Mouse (Mus musculus): Measurements from ENCODE around the gene Tex52.

The Tex52 gene

DNA sequence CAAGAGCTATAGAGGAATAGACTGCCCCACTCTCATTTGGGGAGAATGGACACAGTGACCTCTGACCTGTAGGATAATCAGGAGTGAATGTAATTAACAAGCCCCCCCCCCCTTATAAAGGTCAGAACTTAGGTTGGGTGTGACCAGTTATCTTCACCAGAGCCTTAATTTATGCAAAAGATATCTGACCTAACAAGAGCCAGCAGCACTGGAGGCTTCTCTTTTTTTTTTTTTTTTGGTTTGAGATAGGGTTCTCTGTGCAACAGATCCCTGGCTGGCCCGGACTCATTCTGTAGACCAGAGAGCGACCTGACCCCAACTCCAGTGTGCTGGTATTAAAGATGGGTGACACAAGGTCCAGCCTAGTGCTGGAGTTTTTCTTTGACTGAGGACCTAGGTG lies 54.0 kb downstream of the Tex52 start:
- DNase-seq (ENCODE audit: low read depth, low spot score): no peak

DNA sequence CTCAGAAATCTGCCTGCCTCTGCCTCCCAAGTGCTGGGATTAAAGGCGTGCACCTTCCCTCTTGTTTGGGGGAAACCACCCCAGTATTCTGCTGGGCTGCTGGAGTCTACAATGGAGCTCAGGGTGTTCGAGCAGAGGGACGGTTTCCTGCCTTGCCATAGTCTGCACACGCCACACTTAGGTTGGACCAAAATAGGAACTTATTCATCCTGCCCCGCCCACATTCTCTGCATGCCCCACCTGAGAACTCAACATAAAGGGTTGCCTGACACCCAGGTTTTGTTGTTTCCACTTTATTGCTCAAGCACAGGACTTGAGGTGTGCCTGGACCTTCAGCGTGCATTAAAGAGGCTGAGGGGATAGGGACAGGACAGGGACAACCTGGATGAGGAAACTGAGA lies 54.6 kb downstream of the Tex52 start:
- DNase-seq (ENCODE audit: low read depth, low spot score): no peak

DNA sequence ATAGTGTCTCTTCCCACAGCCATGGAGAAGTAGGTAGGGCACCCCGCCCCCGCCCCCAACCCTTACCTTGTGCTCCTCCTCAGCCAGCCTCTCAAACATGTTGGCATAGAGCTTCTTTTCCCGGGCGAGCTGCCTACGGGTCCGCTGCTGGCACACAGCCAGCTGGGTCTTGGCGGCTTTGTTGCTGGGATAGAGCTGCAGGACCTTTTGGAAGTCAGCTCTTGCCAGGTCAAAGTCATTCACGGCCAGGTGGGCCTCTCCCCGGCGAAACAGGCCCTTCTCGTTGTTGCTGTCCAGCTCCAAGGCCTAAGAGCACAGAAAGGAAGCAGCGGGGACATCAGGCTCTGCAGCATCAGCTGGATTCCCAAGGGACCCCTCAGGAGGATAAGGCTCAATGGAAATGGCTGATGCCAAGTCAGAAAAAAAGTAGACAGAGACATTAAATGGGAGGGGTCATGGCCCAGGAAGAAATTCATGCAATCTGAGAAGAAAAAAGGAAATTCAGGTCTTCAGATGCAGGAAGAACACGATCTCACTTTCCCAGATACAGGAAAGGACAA lies 57.2 kb downstream of the Tex52 start:
- DNase-seq (ENCODE audit: low read depth, low spot score): no peak

DNA sequence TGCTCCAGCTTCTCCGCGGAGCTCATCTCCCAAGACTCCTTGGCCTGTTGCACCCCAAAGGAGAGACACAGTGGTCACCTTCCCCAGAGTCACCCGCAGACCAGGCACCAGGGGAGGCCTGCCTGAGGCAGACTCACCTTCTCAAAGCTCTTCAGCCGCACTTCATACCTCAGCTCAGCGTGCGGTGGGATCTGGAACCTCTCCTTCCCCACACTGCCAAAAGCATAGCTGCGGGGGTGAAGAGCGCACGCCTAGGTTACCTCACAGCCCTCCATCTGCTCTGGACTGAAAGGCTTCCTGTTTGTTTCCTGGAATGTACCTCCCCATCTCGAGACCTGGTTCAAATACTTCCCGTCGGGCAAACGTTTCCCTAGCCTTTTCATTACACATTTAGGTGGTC lies 58.3 kb downstream of the Tex52 start:
- no peak for DNase-seq (ENCODE audit: low read depth, low spot score)
